Mouse (Mus musculus) left cerebral cortex, adult 2 months (tissue): ENCODE measurements around the gene H2afy. TPM values are rescaled to one million over a fixed set of nuclear protein-coding genes. Genes with fewer than 3 reads are reported as not detected.

Experiments
- DNase-seq, 2 experiments: peaks; one replicate each; pipeline ENCODE4 v3.0.0; 2021 to 2022; ENCODE audit warnings: low spot score in 2 of 2, mixed read lengths in 1 of 2; ENCODE audit errors: extremely low spot score in 1 of 2
- H3K27ac ChIP-seq: fragments of 200-600 bp; 2 replicates; pipeline ENCODE4 v1.8.1; 2022
- H3K4me3 ChIP-seq: fragments of 200-600 bp; 2 replicates; pipeline ENCODE4 v1.8.1; 2022
- CTCF ChIP-seq: fragments of 200-600 bp; IDR thresholded peaks from 2 replicates; pipeline ENCODE4 v1.8.1; 2022; ENCODE audit warnings: antibody characterized with exemption, mild to moderate bottlenecking, moderate library complexity
- intact Hi-C: fragments of 180-260 bp; cut with DNase I; formaldehyde crosslinking; loops from one replicate; pipeline ENCODE4 v1.15.1; 2025
- long read RNA-seq, 2 experiments: library from polyadenylated mRNA; stranded (forward); transcript quantifications; one replicate each; pipeline ENCODE4 v2.0.0; 2021; ENCODE audit warnings: borderline mapping rate in 2 of 2
- total RNA-seq, 2 experiments: library from RNA; stranded (reverse); gene quantifications; 2 replicates each; pipeline ENCODE4 v1.2.3; 2021

The H2afy gene
- total RNA-seq = 100 to 1,000 TPM; 107 to 111 TPM
- long read RNA-seq, experiment 1, transcript H2afy-201 (9 exons, 2,046 nt) = major isoform, 30 of 122 reads
- long read RNA-seq, experiment 1, transcript H2afy-202 (9 exons, 1,933 nt) = minor isoform, 14 of 122 reads
- long read RNA-seq, experiment 1, partial matches to known transcripts = 4 of 122 reads
- long read RNA-seq, experiment 1, other reads (novel, unspliced or antisense) = 71 of 122 reads
- long read RNA-seq, experiment 2, transcript H2afy-201 (9 exons, 2,046 nt) = major isoform, 16 of 87 reads
- long read RNA-seq, experiment 2, transcript H2afy-202 (9 exons, 1,933 nt) = minor isoform, 9 of 87 reads
- long read RNA-seq, experiment 2, partial matches to known transcripts = 3 of 87 reads
- long read RNA-seq, experiment 2, other reads (novel, unspliced or antisense) = 56 of 87 reads

GRCm38 (mm10) chr13:56136200-56136599 is at the start of gene H2afy:
Gene H2afy (minus strand): TSS chr13:56136361.
- intact Hi-C loops = no loop called here
- Histone ChIP-seq H3K4me3 (peak within 1 kb of the TSS; percentile 91), H3K27ac (peak within 1 kb of the TSS; percentile 93)
- DNase-seq = no peak
- no peak for TF ChIP-seq CTCF

- intact Hi-C loops = no loop called here
- no peak for TF ChIP-seq CTCF
- Histone ChIP-seq H3K4me3 (no peak overlapping the region), H3K27ac (no peak overlapping the region)
- no peak for DNase-seq
Measured at GRCm38 (mm10) chr13:56183687-56184086, 47.5 kb upstream of the H2afy start.

GRCm38 (mm10) chr13:56181424-56181823 is 45.3 kb upstream of the H2afy start:
- intact Hi-C loops = no loop called here
- Histone ChIP-seq H3K4me3 (no peak overlapping the region), H3K27ac (no peak overlapping the region)
- no peak for TF ChIP-seq CTCF
- no peak for DNase-seq

- no peak for DNase-seq
- intact Hi-C loops = no loop called here
- TF ChIP-seq CTCF = no peak
- H3K27ac ChIP-seq = no peak within 1 kb of the TSS
- peak within 1 kb of the TSS; percentile 7; the same call in 1 of the 2 replicates for H3K4me3 ChIP-seq
Measured at GRCm38 (mm10) chr13:56178416-56179035, 42.4 kb upstream of the H2afy start, which contains the start of gene Tifab. Gene Tifab (minus strand): TSS chr13:56178885.

GRCm38 (mm10) chr13:56176310-56176709 is 40.1 kb upstream of the H2afy start:
- intact Hi-C loops = no loop called here
- no peak for DNase-seq
- H3K27ac ChIP-seq = no peak overlapping the region
- no peak overlapping the region for H3K4me3 ChIP-seq
- no peak for TF ChIP-seq CTCF

- intact Hi-C loops = no loop called here
- no peak overlapping the region for H3K27ac ChIP-seq
- no peak for DNase-seq
- H3K4me3 ChIP-seq = no peak overlapping the region
- no peak for TF ChIP-seq CTCF
Measured at GRCm38 (mm10) chr13:56175848-56176247, 39.7 kb upstream of the H2afy start.

GRCm38 (mm10) chr13:56172901-56173545 is 36.9 kb upstream of the H2afy start:
- TF ChIP-seq CTCF = no peak
- H3K27ac ChIP-seq = peak overlapping the region; percentile 47; the same call in 1 of the 2 replicates
- H3K4me3 ChIP-seq = no peak overlapping the region
- no peak for DNase-seq
- intact Hi-C loops = no loop called here

GRCm38 (mm10) chr13:56172106-56172505 is 35.9 kb upstream of the H2afy start:
- peak overlapping the region; percentile 47; the same call in 1 of the 2 replicates for H3K27ac ChIP-seq
- intact Hi-C loops = no loop called here
- no peak overlapping the region for H3K4me3 ChIP-seq
- no peak for TF ChIP-seq CTCF
- DNase-seq = no peak

GRCm38 (mm10) chr13:56168403-56168781 is 32.2 kb upstream of the H2afy start:
- H3K4me3 ChIP-seq = no peak overlapping the region
- no peak overlapping the region for H3K27ac ChIP-seq
- DNase-seq = no peak
- intact Hi-C loops = no loop called here
- no peak for TF ChIP-seq CTCF

GRCm38 (mm10) chr13:56167446-56168402 is 31.6 kb upstream of the H2afy start:
- H3K27ac ChIP-seq = no peak overlapping the region
- TF ChIP-seq CTCF = peak; percentile 63
- no peak overlapping the region for H3K4me3 ChIP-seq
- DNase-seq = no peak
- intact Hi-C loops = no loop called here

- no peak for TF ChIP-seq CTCF
- no peak for DNase-seq
- intact Hi-C loops = no loop called here
- H3K27ac ChIP-seq = no peak overlapping the region
- H3K4me3 ChIP-seq = no peak overlapping the region
Measured at GRCm38 (mm10) chr13:56165561-56165960, 29.4 kb upstream of the H2afy start.
